Mouse (Mus musculus) heart, postnatal 36 days (tissue): Measurements from ENCODE around the gene Alyref. TPM values are rescaled to one million over a fixed set of nuclear protein-coding genes. Genes with fewer than 3 reads are reported as not detected.
"Not testable (repeated sequence)": the region's sequence is repeated elsewhere in the genome, so short reads cannot be mapped to it uniquely, and the experiment has no call there.

ENCODE experiments used
- DNase-seq, 2 experiments: peaks; one replicate each; pipeline ENCODE4 v3.0.0; 2021 to 2022
- intact Hi-C: fragments of 180-260 bp; cut with DNase I; formaldehyde crosslinking; loops from one replicate; pipeline ENCODE4 v1.15.1; 2025
- total RNA-seq, 2 experiments: library from RNA; stranded (reverse); gene quantifications; 2 replicates each; pipeline ENCODE4 v1.2.3; 2021

The Alyref gene
- total RNA-seq, 2 experiments from 2014 or later = 46.4 to 47.8 TPM

DNA sequence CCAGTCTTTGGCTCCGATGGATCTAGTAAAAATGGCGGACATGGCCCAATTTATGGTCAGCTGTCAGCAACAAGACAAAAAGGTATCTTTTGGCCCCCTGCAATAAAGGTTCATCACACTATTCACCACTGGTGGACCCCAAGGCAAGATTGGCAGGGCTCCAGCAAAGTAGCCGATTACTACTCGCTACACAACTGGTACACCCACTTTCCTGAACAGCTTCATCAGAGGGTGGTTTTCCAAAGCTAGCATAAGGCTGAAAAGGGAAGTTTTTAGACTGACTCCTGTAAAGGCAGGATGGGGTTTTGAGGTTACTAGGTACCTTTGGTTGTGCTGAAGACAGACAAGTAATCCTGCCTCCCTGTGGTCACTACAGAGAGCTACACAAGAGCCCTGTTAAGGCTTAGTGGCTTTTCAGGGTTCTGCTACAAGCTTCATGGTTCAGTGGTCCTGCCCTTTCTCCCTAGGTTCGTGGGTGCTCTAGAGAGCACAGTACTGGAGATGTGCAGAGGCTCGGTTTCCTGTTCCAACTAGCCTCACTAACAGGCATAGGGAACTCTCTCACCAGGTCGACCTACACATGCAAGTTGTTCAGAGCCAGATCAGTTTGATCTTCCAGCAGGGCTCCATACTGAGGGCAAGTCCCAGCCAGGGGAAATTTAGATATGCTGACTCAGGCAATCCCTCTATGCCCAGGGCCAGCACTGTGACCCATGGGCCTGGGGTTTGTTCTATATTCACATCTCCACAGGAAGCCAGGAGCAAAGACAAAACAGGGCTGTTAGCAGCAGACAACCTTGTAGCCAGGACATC lies 20.7 kb downstream of the Alyref start:
- DNase-seq = peak in 1 of 2 experiments; percentile 28

DNA sequence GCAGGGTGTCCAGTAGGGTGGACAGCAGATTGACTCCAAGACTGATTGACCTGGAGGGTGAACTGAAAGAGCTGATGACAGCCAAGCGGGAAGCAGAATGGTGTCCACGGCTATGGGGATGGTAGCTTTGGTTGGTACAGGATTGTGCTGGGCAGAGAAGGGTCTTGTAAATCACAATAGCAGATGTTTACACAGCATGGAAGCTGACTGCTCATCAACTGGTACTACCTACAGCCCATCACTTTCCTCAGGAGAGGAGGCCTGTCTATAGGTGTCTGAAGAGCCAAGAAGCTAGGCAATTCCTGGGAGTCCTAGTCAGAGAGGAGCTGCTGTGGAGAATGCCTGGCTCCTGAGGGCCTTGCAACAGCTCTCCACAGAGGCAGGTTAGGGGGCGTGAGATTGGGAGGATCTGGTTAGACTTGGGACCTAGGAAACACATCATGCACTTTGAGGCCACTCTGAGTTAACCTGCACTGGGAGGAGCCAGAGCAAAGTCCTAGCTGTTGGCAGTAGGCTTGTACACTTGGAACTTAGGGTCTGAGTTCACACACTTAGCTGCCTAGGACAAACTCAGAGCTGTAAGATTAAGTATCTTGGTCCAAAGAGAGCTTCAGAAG lies 21.7 kb downstream of the Alyref start:
- intact Hi-C loops = no loop called here
- DNase-seq = no peak

More for the DNA sequence above, 20.7 kb downstream of the Alyref start:
- intact Hi-C loops = loop anchor here (1.0 kb wide), 1 partner anchor 62 kb away; no protein-coding TSS in a partner anchor

DNA sequence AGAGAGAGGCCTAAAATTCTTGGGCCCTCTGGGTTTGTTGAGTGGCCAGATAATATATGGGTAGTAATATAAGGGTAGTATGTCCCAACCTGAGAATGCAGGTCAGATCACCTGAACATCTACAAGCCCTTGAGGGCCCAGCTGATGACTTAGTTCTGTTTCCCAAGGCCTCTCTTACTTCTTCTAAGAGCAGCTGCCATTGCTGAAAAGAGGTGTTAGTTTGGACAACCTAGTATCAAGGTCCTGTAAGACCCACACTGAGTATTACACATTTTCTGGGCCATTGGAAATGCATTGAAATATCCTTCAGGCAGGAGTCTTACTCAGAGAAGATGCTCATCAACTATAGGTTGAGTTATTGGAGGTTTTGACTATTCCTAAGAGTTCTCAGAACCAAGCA lies 22.2 kb downstream of the Alyref start:
- no peak for DNase-seq
- intact Hi-C loops = no loop called here

DNA sequence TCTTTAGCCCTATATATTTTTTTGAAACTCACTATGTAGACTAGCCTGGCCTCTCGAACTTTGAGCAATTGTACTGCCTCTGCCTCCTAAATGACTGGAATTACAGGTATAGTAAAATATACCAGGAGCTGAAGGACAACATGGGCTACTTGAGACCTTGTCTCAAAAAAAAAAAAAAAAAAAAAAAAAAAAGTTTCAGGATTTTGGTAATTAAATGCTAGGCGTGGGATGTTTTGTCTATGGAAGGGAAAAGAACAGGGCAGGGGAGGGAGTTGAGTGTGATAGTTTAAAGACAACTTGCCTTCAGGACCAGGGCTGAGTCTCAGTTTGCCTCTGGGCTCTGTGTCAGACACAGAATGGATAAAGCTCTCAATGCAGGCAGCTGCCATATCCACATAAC lies 23.1 kb downstream of the Alyref start:
- DNase-seq = no peak
- intact Hi-C loops = no loop called here

DNA sequence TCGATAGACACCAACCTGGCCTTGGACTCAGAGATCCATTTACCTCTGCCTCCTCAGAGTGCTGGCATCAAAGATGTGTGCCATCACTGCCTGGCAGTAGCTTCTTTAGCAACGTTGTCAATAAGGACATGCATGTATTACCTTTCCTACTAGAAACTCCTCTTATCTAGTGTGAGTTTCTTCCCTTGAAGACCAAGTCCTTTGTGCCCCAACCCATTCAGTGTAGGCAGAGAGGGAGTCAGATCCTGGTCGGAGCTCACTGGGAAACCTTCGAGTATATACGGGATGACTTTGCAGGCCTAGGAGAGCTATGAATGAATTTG lies 23.9 kb downstream of the Alyref start:
- no peak for DNase-seq
- intact Hi-C loops = no loop called here

DNA sequence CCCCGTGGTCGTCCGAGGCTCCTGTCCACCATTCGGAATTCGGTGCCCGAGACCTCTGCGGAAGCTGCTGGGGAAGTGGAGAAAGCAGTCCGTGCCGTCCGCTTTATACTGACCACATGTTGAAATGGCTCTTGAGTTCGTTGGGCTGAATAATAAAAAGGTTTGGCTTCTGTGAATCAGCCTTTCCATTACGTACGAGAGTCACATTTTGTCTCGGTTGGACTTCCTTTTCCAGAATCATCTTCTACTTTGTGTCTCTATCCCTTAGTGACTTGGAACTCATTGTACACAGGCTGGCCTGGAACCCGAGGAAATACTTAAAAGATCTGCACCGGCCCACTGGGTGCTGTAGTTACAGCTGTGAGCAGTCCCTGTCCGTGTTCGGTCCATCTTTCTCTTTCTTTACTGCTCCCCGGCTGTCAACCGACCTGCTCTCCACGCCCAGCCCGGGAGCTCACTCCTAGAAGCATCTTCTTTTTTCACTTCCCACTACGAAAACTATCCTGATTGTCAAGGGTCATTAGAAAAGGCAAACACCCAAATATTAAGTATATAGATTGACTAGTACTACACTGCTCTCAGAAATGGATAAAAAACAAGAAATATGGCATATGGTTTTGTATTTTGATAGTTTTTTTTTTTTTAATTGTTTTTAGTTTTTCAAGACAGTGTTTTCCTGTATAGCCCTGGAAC lies 24.4 kb downstream of the Alyref start:
- intact Hi-C loops = loop anchor here (1.0 kb wide), 1 partner anchor 8 kb away; the partner anchor contains the start of gene Arhgdia
- DNase-seq = no peak

DNA sequence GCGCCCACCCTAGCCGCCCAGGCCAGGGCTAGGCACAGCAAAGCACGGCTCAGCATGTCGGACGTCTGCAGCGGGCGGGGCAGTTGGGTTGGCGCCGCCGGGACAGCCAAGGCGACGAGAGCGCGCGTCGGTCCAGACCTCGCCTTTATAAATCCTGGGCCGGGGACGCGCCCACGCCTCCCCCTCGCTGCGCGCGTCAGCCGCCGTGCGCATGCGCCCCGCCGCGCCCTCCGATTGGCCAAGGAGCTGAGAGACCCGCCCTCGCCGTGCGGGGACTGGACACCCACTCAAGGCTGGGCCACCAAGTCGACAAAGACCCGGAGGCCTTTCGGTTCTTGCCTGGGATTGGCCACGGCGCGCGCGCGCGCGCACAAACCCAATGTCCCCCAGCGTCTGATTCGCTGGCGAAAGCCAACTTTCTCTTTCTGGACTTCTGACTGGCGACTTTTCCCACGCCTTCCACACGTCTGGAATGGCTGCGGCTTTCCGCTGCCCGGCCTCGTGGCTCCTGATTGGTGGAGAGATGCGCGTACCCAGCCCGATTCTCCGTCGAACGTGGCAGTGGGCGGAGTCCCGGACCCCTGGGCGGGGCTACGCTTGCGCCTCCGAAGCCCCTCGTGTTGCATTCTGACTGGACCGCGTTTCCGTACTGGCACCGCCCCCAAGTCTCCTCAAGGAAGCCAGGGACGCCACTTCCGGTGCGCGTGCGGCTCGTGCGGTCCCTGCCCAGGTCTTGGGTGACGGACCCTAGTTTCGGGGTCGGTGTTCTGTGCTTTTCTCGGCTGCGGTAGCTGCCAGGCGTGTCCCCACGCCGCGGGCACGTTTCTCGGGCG lies 25.2 kb downstream of the Alyref start, which contains the start of gene P4hb:
Gene P4hb, minus strand, starts transcription at position 502 of the 833 bp plus-strand sequence.
- intact Hi-C loops = loop anchor here (1.0 kb wide), 1 partner anchor 8 kb away; the partner anchor contains the start of gene Arhgdia

DNA sequence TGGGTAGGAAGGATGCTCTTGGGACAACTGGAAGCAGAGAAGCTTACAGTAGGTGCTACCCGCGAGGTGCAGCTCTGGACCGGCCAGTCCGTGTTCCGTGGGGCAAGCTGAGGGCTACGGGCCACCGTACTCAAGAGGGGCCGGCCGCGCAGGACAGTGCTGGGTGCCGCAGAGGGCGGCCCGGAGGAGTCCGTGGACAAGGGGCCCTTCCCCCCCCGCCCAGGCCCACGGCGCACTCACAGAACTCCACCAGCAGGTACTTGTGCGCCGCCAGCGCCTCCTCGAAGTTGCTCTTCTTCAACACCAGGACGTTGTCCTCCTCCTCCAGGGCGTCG lies 25.8 kb downstream of the Alyref start:
- intact Hi-C loops = no loop called here

More for the DNA sequence above, 25.2 kb downstream of the Alyref start, which contains the start of gene P4hb:
- peak; percentile 99 for DNase-seq

DNA sequence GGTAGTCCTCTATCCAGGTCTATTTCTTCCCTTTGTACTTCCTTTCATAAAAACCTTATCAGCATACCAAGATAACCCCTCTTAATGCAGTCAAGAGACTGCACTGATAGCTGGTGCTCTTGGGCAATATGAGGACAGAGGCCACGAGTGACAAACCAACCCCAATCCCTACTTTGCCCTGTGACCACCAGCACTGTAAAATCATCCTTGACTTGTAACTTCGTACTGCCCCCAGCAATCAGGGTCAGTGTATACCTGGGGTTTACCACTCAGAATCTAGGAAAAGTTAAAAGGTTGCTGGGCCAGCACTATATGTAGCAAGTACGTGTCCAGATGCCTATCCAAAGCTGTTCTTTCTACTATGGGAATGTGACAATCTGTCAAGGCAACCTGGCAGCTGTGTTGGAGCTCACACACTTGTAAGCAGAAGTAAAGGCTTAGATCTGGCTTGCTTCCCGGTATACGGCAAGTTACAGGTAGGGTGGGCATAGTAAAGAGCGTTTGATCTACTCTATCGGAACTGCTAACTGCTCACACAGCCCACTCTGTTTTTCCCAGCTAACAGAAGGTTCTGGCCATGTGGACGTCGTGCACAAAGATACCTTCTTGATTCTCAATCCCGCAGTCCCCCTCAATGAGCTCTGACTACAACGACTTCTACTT lies 26.3 kb downstream of the Alyref start:
- no peak for DNase-seq

More for the DNA sequence above, 25.8 kb downstream of the Alyref start:
- no peak for DNase-seq

DNA sequence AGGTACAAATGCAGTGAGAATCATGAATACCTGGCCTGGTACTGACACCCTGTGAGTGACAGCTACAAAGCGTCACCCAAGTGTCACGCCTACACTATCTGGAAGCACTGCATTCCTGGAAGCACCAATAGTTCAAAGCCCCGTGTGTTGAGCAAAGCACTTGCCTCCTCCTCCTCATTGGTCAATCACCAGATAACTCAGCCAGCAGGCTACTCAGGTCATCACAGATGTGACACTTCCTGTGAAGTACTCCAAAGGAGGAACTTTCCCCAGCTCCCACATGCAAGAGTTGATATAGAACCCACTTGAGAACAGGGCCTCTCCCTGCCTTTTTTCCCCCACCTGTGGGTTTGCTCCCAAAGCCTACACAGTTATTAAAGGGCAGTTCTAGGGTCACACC lies 27.0 kb downstream of the Alyref start:
- intact Hi-C loops = loop anchor here (2.0 kb wide), 2 partner anchors 20 to 56 kb away; partner anchors contain the start of gene Ppp1r27
- DNase-seq = no peak

More for the DNA sequence above, 26.3 kb downstream of the Alyref start:
- intact Hi-C loops = loop anchor here (2.0 kb wide), 2 partner anchors 21 to 57 kb away; partner anchors contain the start of gene Ppp1r27

DNA sequence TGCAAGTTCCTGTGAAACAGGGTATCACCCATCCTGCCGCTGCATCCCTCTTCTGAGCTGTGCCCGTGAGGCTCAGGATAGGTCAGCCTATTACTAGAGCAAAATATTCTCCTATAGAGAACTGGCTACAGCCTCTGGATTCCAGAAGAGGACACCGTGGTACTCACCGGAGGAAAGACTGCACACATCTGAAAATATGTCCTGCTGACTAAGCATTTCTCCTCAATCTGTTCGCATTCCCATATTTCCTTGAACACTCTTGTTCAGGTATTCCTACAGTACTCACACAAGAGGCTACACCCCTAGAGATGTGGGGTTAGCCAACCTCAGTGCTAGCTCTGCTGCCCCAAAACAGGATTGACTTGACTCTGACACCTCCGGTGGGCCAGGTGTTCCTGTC lies 29.8 kb downstream of the Alyref start:
- DNase-seq = no peak
- intact Hi-C loops = no loop called here

DNA sequence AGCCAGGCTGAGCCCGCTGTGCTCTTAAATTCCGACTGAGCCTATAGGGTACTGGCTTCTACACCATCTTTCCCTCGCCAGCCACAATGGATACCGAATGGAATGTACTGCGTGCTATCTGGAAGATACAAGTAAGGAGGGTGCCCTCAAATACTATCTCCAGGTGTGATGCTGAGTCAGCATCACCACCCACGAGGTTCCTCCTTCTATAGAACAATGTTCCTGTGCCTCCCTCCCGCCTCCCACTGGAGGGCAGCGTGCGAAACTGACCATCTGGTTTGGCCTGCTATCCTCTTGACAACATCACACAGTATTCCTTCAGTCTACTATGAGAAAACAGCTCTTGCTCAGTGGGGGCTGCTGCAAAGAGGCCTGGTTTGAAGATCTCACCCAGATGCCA lies 33.1 kb downstream of the Alyref start:
- no peak for DNase-seq
- intact Hi-C loops = no loop called here

DNA sequence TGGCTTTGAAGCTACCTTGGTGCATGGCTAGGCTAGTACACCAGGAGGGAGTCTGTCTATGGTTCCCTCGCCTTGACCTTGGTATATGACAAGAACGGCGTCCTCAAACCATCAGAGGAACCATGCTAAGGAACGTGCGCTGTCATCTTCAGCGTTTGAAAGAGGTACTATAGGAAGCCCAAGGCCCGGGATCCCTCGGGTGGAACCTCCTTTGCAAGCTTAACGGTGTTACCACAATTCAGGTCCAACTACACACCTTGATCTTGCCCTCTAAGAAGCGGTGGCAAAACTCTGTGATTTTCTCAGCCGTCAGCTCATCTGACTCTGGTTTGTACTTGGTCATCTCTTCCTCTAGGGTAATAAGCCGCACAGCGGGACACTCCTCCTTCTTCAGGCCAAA lies 35.2 kb downstream of the Alyref start:
- intact Hi-C loops = no loop called here
- DNase-seq = no peak

DNA sequence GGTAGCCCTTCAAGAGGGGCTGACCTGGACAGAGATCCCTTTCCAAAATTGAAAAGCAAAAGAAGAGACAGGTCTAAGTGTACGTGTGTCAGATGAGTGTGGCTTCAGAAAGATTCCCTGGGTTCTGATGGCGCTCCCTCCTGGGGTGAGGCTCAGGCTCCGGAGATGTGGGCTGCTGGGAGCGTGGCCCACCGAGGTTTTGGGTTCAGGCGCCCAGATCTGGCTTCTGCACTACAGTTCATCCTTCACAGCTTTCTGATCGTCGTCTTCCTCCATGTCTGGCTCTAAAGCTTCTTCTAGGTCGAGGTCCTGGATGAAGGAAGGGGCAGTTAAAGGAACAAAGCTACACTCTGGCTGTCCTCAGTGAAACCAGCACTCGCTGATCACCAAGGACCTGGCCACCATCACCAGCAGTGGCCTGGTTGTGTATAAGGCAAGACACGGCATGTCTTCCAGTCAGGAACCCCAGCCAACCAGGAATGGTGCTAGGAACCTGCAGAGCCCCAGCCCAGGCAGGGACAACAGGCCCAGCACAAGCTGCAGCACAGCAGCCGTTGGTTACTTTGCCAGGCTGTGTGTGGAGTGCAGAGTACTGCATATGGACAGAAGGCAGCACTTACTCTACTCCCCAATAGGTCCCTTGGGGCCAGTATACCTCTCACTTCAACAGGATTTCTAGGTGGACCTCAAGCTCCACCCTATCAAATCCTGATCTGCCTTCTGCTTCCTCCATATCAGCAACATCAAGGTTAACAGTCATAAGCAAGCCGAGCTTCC lies 37.0 kb downstream of the Alyref start:
- intact Hi-C loops = no loop called here
- DNase-seq = no peak

DNA sequence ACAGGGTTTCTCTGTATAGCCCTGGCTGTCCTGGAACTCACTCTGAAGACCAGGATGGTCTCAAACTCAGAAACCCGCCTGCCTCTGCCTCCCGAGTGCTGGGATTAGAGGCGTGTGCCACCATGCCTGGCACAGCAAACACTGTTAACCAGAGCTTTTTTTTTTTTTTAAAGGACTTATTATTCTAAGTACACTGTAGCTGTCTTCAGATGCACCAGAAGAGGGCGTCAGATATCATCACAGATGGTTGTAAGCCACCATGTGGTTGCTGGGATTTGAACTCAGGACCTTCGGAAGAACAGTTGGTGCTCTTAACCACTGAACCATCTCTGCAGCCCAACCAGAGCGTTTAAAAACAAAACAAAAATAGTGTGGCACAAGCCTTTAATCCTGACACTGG lies 39.3 kb downstream of the Alyref start:
- intact Hi-C loops, DNase-seq: not testable (repeated sequence)

DNA sequence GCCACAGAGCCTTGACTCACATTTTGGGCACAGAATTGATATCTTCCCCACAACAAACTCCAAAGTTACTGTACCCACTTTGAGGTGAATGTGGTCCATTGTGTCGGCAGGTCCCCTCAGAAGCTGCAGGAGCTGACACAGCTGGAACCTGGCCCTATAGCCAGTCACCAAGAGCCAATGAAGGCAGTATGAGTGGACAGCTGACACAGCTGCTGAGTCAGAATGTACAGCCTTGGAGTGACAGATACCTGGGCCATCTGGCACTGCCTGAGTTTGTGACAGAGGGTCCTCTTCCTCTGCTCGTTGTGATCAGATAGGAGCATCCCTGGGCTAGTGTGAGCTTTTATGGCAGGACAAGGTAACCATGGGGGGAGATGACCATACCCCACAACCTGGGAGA lies 42.9 kb downstream of the Alyref start:
- intact Hi-C loops = no loop called here
- no peak for DNase-seq

DNA sequence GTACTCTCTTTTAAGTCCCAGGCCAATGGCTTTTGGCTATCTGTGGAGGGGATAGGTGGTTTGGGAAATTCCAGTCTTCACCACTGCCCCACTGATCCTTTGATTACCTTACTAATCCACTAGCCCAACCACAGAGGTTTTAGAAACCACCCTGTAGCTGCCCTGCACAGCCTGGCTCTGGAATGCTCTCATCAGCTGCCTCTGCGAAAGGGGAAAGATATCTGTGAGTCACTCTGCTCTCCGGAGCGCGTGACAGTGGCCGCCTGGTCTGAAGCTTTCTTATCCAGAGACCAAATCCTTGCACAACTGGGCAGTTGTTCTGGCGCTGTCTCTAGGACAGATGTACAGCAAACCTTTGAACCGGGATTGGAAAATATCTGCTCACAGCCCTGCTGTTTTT lies 43.3 kb downstream of the Alyref start:
- no peak for DNase-seq
- intact Hi-C loops = no loop called here

DNA sequence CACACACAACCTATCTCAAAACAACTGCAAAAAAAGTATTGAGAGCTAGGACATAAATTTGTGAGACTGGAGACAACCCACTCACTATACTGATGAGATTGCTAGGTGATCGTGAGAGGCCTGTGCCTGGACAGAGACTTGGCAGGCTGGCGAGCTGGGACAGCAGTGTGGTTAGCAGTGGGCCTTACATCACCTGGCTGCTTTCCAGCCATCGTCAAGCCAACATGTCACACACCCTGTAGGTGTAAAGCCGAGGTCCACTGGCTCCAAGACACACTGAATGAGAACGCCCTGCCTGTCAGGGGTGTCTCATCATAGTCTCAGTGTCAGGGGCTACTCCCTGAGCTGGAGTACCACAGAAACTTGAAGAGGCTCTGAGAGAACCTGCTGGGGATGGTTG lies 45.4 kb downstream of the Alyref start:
- no peak for DNase-seq
- intact Hi-C loops = no loop called here

DNA sequence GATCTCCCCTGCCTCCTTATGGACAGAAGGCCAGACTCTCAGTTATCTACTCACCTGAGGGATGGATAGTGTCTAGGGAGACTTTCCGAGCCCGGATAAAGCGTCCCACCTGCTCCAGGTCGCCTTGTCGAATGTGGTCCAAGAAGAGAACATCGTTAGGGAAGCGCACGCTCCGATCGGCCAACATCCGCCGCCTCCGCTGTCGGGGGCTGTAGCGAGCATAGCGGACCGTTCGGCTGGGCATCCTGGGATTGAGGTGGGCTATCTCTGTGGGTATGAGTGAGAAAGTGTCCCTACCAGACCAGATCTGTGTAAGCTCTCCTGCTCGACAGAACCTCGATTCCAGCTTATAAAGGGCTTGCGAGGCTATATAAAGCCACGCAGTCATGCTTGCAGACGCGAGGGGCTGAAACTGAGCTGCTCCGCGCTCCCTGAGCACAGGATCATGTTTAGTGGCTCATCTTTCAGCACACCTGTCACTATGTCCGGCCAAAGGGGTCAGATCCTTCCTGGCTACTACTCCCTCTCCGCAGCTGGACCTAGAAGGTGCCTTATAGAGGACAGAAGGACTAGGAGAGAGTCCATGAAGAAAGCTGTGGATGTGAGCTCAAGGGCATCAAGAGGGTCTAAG lies 47.2 kb downstream of the Alyref start, which contains the start of gene Ppp1r27:
Gene Ppp1r27, minus strand, starts transcription at position 323 of the 631 bp plus-strand sequence.
- intact Hi-C loops = loop anchor here (2.0 kb wide), 2 partner anchors 20 to 60 kb away; partner anchors contain the start of gene Slc25a10

More for the DNA sequence above, 47.2 kb downstream of the Alyref start, which contains the start of gene Ppp1r27:
- no peak for DNase-seq
